Mouse (Mus musculus) erythroblast, embryonic 14.5 days (primary cell): Measurements from ENCODE around the gene Ldlrad3.

ENCODE experiments used
- GATA1 ChIP-seq: IDR thresholded peaks from 2 replicates; pipeline ENCODE4 v1.6.1; 2012; ENCODE audit warnings: low read length, inconsistent platforms, mixed read lengths
- TAL1 ChIP-seq: IDR thresholded peaks from 3 replicates; pipeline ENCODE4 v1.6.1; 2012; ENCODE audit warnings: low read length, inconsistent platforms, mixed read lengths

GRCm38 (mm10) chr2:102113801-102114200 lies 72.4 kb downstream of the Ldlrad3 start:
- TF ChIP-seq GATA1 (no peak), TAL1 (no peak)
